Mouse (Mus musculus) gastrocnemius, postnatal 4 days (tissue): ENCODE data around the gene Zfhx3. TPM values are rescaled to one million over a fixed set of nuclear protein-coding genes. Genes with fewer than 3 reads are reported as not detected.

ENCODE experiments used
- DNase-seq, 2 experiments: peaks; one replicate each; pipeline ENCODE4 v3.0.0; 2021 to 2022; ENCODE audit warnings: low spot score in 2 of 2, mixed read lengths in 2 of 2
- total RNA-seq, 2 experiments: library from RNA; stranded (reverse); gene quantifications; 2 replicates each; pipeline ENCODE4 v1.2.3; 2021

The Zfhx3 gene
- total RNA-seq, 2 experiments from 2014 or later = 15.9 to 16.0 TPM

- no peak for DNase-seq
These were observed 640.8 kb downstream of the Zfhx3 start for GRCm38 (mm10) chr8:108583261-108583660.

GRCm38 (mm10) chr8:108583867-108584661 lies 641.6 kb downstream of the Zfhx3 start:
- no peak for DNase-seq

DNA sequence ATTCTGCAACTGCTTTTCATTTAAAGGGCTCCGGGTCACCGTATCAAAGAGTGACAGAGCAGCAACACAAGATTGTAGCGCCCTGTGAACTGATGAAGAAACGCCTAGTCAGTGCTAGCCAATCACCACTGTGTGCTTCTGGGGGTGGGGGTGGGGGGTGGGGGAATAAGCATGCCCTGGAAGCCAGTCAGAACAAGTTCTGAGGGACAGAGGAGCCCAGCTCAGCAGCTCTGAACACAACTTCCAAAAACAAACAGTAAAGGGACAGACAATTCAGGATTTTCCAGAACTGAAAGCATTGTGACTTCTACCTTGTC lies 642.2 kb downstream of the Zfhx3 start:
- no peak for DNase-seq

DNA sequence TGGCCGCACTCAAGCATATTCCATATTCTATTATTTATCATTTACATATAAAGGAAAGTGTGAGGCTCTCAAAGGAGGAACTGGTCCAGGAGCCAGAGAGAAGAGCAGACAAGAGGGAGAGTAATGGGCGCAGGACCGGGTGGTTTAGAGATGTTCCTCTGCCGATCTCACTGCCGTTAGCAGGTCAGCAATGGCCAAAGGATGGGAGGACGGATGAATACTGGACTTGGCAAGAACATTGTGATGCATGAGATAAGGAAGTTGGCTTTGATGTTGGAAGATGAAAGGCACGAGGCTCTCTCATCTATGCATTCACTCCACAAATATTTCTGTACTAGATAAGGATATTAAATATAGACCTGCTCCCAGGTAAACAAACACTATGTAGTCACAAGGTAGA lies 648.6 kb downstream of the Zfhx3 start:
- no peak for DNase-seq

DNA sequence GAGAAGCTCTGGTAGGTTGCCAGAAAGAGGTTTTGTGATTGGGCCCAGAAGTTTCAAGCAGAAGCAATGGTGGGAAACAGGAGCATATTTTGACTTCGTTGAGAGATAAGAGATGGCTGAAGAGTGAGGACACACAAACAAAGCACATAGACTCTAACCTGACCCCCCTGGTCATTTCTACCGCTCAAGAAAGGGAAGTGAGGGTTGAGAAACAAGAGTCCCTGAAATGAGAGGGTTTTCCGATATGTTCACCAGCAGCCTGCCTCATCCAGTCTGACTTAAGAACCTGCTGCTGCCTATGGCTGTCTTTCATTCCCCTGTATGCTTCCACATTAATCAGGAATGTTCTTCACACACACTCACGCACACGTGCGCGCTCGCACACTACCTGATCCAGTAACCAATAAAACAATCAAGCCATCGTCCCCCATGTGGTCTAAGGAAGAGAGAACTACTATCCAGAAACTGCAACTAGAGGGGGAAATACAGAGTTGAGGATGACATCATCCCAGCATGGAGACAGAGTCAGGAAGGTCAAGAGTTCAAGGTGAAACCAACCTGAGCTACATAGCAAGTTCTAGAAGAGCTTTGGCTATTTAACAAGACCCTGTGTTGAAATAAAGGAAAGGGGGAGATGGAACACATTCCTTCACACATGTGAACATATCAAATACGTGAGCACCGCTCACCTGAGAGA lies 649.7 kb downstream of the Zfhx3 start:
- no peak for DNase-seq

DNA sequence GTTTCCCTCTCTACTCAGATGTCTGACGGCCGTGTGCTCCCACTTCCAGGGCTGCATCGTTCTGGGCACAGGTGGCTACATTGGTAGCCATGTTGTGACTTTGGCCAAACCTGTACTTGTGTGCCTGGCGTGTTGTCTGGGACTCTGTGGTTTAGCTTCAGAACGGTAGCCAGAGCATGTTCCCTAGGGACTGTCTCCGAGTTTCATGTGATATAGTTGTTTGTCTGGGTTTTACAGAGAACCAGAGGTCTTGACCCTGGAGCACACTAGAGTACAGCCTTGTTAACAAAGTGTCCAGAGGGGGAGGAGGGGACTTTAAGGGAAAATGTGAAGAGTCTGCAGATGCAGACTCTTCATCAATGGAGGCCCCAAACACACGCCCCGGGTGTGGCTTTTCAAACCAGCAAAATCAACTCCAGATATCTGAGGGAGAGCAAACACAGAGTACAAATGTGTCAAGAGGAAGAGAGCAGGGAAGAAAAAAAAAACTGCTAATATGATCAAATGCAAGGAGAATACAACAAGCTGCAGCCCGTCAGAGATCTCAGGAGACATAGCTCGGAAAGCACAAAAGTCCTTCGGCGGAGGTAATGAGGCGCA lies 650.6 kb downstream of the Zfhx3 start:
- no peak for DNase-seq

GRCm38 (mm10) chr8:108593891-108594290 lies 651.4 kb downstream of the Zfhx3 start:
- peak in 1 of 2 experiments; percentile 76 for DNase-seq

DNA sequence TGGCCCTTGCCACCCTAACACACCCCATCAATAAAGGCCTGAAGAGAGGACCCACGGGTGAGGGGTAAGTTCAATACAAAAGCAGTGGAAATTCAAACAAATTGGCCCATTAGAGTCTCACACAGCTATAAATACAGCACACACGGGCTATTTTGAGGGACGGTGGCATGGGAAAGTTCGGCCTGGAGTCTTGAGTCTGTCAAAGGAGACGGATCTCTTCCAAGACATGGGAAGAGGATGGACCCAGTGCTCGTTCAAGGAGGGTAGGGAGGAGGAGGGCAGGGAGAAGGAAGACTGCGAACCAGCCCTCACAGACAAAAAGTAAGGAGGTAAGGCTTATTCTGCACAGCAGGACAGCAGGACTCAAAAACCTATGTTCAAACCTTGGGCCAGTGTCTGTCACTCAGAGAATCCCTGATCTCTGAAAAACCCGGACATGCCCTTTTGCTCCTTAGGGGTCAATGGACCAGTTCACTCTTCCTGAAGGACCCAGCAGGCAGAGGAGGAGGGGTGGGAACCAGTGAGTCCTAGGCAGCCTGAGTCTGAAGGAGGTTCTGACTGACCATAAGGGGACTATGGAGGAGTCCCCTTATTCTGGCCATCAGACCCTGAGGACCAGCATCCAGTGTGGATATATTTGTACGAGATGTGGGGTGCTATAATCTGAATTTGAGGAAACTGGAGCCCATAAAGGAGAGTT lies 652.1 kb downstream of the Zfhx3 start:
- DNase-seq = no peak

- no peak for DNase-seq
These were observed 652.6 kb downstream of the Zfhx3 start for GRCm38 (mm10) chr8:108595061-108595419.

GRCm38 (mm10) chr8:108595721-108596495 lies 653.5 kb downstream of the Zfhx3 start:
- no peak for DNase-seq

DNA sequence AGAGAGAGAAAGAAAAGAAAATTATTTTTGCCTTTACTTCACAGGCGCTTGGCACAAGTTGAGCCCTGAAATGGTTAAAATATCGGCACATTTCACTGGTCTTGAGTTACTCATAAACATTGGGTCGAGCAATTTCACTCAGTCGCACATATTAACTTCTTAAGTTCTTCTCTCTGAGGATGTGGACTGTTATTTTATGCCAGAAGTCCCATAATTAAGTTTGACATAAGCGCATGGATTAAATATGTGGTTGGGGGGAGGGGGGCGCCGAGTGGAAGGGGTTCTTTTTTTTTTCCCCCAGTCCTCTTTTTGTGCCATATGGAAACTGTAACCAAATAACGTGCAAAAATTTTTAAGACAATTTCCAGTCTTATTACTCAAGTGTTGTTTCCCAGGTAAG lies 656.6 kb downstream of the Zfhx3 start:
- DNase-seq = no peak

DNA sequence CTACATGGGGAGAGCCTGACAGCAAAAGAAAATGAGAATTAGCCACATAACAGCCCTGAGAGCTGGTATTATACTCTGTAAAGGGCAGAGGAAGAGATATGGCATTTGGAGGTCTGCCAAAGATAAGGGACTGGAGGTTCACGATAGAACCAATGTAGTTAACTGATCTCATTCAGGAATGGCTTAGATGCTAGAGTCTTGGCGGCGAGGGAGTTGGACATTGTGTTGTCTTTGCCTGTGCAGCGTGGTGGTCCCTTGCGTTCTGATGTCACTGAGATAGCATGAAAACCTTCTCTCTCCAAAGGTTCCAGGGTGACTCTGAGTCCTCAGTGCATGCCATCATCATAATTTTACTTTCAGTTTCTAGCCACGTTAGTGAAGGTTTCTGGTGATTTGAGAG lies 657.1 kb downstream of the Zfhx3 start:
- DNase-seq = no peak

DNA sequence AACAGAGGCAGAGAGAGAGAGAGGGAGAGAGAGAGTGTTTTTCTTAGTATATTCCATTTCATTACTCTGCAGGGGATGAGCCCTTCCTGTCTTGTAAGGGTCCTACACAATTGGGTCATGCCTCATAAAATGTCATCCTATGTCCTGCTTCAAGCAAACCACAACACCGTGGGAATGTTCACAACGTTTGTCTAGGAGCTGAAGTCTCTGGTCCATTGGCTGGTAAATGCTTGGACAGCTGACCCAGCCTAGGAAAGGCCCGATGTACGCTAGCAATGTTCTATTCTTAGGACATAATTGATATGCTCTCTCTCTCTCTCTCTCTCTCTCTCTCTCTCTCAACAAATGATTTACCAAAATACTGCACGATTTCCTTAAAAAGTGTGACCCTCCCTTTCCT lies 666.2 kb downstream of the Zfhx3 start:
- no peak for DNase-seq

DNA sequence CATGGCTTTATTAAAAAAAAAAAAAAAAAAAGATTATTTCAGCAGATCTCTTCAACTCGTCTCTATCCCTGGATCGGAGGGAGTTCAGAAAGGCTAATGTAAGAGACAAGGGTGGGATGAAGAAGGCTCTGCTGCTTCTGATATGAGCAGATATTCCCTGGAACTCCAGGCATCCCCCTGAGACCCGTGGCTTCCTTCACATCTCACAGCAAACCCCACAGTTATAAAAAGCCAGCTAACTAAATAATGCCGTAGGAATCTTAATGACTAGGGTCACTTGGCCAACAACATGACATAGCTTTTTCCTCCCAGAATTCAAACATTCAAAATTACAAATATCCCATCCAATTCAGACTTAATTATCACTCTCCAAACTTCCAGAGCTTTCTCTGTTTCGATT lies 666.7 kb downstream of the Zfhx3 start:
- DNase-seq = peak in 1 of 2 experiments; percentile 28

- no peak for DNase-seq
These were observed 668.8 kb downstream of the Zfhx3 start for GRCm38 (mm10) chr8:108611141-108611674.

GRCm38 (mm10) chr8:108611792-108612413 lies 669.5 kb downstream of the Zfhx3 start:
- DNase-seq = no peak

DNA sequence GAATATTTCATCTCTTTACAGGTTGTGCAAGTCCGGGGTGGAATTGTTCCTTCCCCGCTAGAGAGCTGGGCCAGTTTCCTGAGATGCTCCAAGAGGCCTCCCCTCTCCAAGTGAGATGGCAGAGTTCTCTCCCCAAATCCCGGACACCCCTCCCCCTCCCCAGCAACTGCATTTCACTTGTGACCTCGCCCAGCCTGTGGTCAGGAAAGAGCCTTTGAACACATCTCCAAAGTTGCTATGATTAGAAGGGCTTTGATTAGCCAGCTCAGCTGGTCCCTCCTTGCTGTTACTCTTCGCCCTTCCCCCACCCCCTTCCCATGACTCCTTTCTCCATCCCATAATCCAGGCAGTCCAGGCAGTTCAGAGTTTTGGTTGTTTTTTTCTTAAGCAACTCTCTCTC lies 670.4 kb downstream of the Zfhx3 start:
- no peak for DNase-seq

DNA sequence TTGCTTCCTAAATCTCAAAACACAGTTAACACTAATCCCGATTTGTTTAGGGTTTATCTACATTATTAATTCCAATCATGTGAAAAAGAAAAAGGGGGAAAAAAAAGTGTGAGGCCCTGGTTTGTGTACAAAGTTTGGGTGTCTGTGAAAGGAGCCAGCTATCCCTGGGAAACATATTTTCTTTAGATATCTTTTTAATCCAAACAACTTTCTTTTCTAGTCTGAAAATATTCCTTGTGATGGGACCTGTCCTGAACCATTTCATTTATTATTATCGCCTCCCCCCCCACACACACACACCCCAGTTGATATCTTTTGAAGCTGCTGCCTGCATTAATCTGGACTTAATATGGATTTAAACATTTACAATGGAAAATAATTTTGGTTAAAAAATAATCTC lies 670.8 kb downstream of the Zfhx3 start:
- DNase-seq = no peak

- no peak for DNase-seq
These were observed 678.9 kb downstream of the Zfhx3 start for GRCm38 (mm10) chr8:108621296-108621695.

- no peak for DNase-seq
These were observed 681.2 kb downstream of the Zfhx3 start for GRCm38 (mm10) chr8:108623660-108624059.
